Mouse (Mus musculus): ENCODE measurements around the gene Tcf7l2.

DNA sequence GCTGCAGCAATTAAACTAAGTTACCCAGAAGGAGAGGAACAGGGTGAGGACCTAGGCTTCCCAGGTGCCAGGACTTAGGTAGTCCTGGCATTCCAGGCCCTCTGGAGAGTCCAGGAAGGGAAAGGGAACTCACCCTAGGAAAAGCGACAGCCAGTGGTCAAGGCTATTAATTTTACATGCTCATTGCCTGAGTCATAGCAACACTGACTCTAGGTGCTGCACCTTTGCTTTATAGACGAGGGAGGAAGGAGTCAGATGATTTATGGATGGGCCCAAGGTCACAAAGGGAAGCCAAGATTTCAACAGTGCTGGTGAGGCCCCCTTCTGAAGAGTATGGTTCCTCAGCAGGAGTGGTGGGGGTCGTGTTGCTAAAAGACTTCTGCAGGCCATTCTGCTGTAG is 8.6 kb upstream of the Tcf7l2 start:
- TF ChIP-seq ZC3H11A (IDR thresholded peaks at IDR 0.05; ENCODE audit: borderline replicate concordance, low read depth, low read length) (no peak), CHD2 (IDR thresholded peaks at IDR 0.05; ENCODE audit: low read depth, low read length) (no peak)

Data from ES-E14 (cell line).